Mouse (Mus musculus): ENCODE data around the gene Foxr2. TPM values are rescaled to one million over a fixed set of nuclear protein-coding genes. Genes with fewer than 3 reads are reported as not detected.
A peak's percentile ranks its signal among the peaks of the same experiment; 100 is the strongest.

The Foxr2 gene
- polyA plus RNA-seq (2012; rRNA removed), result 1.0 TPM in 2 replicates

DNA sequence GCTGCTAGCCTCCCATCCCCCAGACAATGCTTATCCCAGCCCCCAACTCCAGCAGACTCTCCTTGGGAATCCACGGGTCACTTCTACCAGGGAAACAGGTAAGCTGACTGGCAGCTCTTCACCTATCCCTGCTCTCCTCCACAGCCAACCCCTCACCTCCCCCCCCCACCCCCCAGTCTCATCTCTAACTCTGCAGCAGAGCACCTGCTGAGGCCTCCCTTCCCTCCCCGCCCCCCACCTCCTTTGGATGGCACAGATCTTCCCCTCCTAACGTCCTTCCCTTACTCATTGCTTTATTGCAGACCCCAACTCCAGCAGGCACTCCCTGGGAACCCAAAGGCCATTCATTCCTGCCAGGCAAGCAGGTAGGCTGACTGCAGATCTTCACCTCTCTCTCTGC, at the start of gene Foxr2:
Gene Foxr2, plus strand, starts transcription at position 301 of the 400 bp plus-strand sequence.
- H3K4me3 ChIP-seq (replicated peaks; ENCODE audit: insufficient read depth, low read depth, low read length), result no peak within 1 kb of the TSS
- TF ChIP-seq POLR2A (IDR thresholded peaks at IDR 0.05; ENCODE audit: borderline replicate concordance, insufficient read depth, low read length), result no peak
- no peak for TF ChIP-seq CTCF (IDR thresholded peaks at IDR 0.05; ENCODE audit: borderline replicate concordance, insufficient read depth, low read depth, low read length)
- 17% methylated on average over 2 of the region's 3 CpGs for WGBS
- no peaks in the 10 kb centered on the region for H3K27me3 ChIP-seq (ENCODE audit: control insufficient read depth, insufficient read depth, low read length)
- no peak for DNase-seq
- no peak within 1 kb of the TSS for H3K27ac ChIP-seq (ENCODE audit: insufficient read depth, low read length)
- H3K4me1 ChIP-seq (ENCODE audit: control insufficient read depth, insufficient read depth, low read length), result no peaks in the 10 kb centered on the region

DNA sequence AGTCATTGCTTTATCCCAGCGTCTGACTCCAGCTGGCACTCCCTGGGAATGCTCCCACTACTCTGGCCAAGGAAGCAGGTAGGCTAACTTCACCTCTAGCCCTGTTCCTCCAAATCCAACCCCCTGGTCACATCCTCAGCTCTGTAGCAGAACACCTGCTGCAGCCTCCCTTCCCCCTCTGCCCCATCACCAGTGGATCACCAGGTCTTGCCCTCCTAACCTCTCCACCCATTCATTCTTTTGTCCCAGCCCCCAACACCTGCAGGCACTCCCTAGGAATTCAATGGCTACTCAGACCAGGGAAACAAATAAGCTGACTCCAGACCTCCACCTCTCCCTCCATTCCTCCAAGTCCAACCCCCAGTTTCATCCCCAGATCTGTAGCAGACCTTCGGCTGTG, 427 bp downstream of the Foxr2 start:
- Histone ChIP-seq H3K27me3 (ENCODE audit: control insufficient read depth, insufficient read depth, low read length) (no peaks in the 10 kb centered on the region), H3K4me1 (ENCODE audit: control insufficient read depth, insufficient read depth, low read length) (no peaks in the 10 kb centered on the region), H3K27ac (ENCODE audit: insufficient read depth, low read length) (no peak overlapping the region), H3K4me3 (replicated peaks; ENCODE audit: insufficient read depth, low read depth, low read length) (no peak overlapping the region)
- TF ChIP-seq POLR2A (IDR thresholded peaks at IDR 0.05; ENCODE audit: borderline replicate concordance, insufficient read depth, low read length) (no peak), CTCF (IDR thresholded peaks at IDR 0.05; ENCODE audit: borderline replicate concordance, insufficient read depth, low read depth, low read length) (no peak)
- DNase-seq, result no peak
- 32% methylated on average over 2 of the region's 2 CpGs for WGBS

DNA sequence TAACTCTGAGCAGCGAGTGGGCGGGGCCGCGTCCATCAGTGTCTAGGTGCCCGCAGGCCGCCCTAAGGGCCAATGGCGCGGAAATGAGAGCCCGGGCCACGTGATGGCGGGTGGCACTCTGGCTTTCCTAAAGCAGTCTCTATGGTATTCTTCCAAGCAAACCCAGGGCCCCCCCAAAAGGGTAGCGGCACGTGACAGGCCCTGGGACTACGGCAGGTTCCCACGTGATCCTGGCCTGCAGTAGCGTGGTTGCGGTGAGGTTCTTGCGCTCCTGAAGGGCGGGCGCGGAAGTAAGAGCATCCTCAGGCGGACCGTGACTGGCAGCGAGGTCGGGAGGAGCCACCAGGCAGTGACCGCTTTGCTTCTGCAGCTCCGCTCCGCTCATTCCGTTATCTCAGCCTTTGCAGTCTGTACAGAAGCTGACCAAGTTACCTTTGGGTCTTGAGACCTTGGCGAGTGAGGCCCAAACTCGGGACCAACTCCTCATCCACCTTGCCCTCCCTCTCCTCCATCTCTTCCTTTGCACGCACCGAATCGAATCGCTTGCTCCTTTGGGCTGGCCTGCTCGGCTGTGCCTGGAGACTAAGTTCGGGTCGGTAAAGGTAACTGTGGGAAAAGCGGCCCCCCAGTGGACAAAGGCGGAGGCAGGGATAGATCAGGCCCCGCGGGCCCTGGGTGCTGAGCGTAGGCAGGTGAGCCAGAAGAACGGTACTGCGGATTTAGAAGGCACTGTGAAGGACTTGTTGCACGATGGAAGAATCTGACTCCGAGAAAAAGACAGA, 21.3 kb downstream of the Foxr2 start, which contains the start of gene Rragb:
Gene Rragb, plus strand, starts transcription at position 248 of the 782 bp plus-strand sequence.
- 9% methylated on average over 47 of the region's 47 CpGs for WGBS
- peak within 1 kb of the TSS; percentile 98 for H3K4me3 ChIP-seq (replicated peaks; ENCODE audit: insufficient read depth, low read depth, low read length)
- peak within 1 kb of the TSS; percentile 77 for H3K27ac ChIP-seq (ENCODE audit: insufficient read depth, low read length)
- peak; percentile 88 to 95 for DNase-seq
- no peaks in the 10 kb centered on the region for H3K27me3 ChIP-seq (ENCODE audit: control insufficient read depth, insufficient read depth, low read length)
- TF ChIP-seq POLR2A (IDR thresholded peaks at IDR 0.05; ENCODE audit: borderline replicate concordance, insufficient read depth, low read length) (peak; percentile 58; the same call in 1 of the 2 replicates), CTCF (IDR thresholded peaks at IDR 0.05; ENCODE audit: borderline replicate concordance, insufficient read depth, low read depth, low read length) (peak; percentile 22; the same call in 1 of the 2 replicates)
- H3K4me1 ChIP-seq (ENCODE audit: control insufficient read depth, insufficient read depth, low read length), result no peaks in the 10 kb centered on the region

DNA sequence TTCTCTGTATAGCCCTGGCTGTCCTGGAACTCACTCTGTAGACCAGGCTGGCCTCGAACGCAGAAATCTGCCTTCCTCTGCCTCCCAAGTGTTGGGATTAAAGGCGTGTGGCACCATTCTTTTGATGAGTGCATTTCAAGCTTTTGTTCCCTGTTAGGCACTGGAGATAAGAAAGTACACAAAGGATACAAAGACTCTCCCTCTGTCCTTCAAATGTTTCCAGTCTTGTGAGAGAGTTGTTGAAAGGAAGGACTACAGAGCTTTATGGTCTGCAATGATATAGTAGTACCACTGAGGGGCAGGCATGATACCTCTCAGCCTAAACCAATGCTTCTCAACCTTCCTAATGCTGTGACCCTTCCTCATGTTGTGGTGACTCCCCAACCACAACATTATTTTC, 24.1 kb downstream of the Foxr2 start:
- H3K4me3 ChIP-seq (replicated peaks; ENCODE audit: insufficient read depth, low read depth, low read length), result no peak overlapping the region
- 80% methylated on average over 3 of the region's 3 CpGs for WGBS
- H3K27ac ChIP-seq (ENCODE audit: insufficient read depth, low read length), result no peak overlapping the region
- no peaks in the 10 kb centered on the region for H3K4me1 ChIP-seq (ENCODE audit: control insufficient read depth, insufficient read depth, low read length)
- TF ChIP-seq CTCF (IDR thresholded peaks at IDR 0.05; ENCODE audit: borderline replicate concordance, insufficient read depth, low read depth, low read length) (no peak), POLR2A (IDR thresholded peaks at IDR 0.05; ENCODE audit: borderline replicate concordance, insufficient read depth, low read length) (no peak)
- H3K27me3 ChIP-seq (ENCODE audit: control insufficient read depth, insufficient read depth, low read length), result no peaks in the 10 kb centered on the region
- DNase-seq, result no peak

DNA sequence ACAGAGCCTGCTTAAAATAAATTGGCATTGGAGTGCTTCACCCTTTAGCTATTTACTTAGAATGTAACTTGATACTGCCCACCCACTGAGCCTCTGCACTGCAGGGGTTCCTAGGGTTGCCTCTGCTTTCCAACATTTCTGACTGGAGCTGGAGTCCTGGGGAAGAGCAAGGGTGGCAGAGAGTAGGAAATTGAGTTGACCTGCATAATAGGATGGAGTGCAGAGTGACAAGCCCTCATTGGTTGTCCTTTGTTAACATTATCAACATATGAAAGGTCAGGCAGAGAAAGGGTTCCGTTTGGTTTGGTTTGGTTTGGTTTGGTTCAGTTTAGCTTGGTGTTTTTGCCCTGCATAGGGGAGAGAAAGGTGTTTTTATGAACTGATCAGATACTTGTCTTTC, 33.2 kb downstream of the Foxr2 start:
- Histone ChIP-seq H3K4me3 (replicated peaks; ENCODE audit: insufficient read depth, low read depth, low read length) (no peak overlapping the region), H3K27me3 (ENCODE audit: control insufficient read depth, insufficient read depth, low read length) (no peaks in the 10 kb centered on the region), H3K27ac (ENCODE audit: insufficient read depth, low read length) (no peak overlapping the region), H3K4me1 (ENCODE audit: control insufficient read depth, insufficient read depth, low read length) (no peaks in the 10 kb centered on the region)
- 28% methylated on average over 1 of the region's 1 CpGs for WGBS
- TF ChIP-seq POLR2A (IDR thresholded peaks at IDR 0.05; ENCODE audit: borderline replicate concordance, insufficient read depth, low read length) (no peak), CTCF (IDR thresholded peaks at IDR 0.05; ENCODE audit: borderline replicate concordance, insufficient read depth, low read depth, low read length) (no peak)
- no peak for DNase-seq

DNA sequence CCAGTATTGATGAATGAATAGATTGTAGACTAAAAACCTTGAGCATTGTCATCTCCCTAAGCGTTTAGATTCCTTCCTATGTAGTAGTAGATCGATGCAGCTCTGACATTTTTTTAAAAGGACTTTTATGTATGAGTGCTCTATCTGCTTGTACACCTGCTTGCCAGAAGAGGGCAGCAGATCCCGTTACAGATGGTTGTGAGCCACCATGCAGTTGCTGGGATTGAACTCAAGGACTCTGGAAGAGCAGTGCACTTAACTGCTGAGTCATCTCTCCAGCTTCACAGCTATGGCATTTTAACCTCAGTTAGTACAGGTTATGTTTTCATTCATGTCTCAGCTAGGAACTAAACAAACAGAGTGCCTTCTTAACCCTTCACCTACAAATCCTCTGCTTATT, 36.7 kb downstream of the Foxr2 start:
- no peak overlapping the region for H3K27ac ChIP-seq (ENCODE audit: insufficient read depth, low read length)
- H3K4me1 ChIP-seq (ENCODE audit: control insufficient read depth, insufficient read depth, low read length), result no peaks in the 10 kb centered on the region
- no peaks in the 10 kb centered on the region for H3K27me3 ChIP-seq (ENCODE audit: control insufficient read depth, insufficient read depth, low read length)
- 52% methylated on average over 3 of the region's 3 CpGs for WGBS
- no peak overlapping the region for H3K4me3 ChIP-seq (replicated peaks; ENCODE audit: insufficient read depth, low read depth, low read length)
- peak; percentile 17 to 26 for DNase-seq
- TF ChIP-seq CTCF (IDR thresholded peaks at IDR 0.05; ENCODE audit: borderline replicate concordance, insufficient read depth, low read depth, low read length) (peak; percentile 54; the same call in 1 of the 2 replicates), POLR2A (IDR thresholded peaks at IDR 0.05; ENCODE audit: borderline replicate concordance, insufficient read depth, low read length) (no peak)

DNA sequence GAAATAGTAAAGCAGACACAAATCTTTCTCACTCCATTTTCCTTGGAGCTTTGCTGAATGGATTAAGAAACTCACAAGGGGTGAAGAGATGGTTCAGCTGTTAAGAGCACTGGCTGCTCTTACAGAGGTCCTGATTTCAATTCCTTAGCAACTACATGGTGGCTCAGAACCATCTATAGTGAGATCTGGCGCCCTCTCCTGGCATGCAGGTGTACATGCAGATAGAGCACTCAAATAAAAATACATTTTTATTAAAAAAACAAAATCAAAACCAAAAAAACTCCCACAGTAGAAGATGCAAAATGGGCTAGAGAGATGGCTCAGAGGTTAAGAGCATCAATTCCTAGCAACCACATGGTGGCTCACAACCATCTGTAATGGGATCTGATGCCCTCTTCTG, 56.2 kb downstream of the Foxr2 start:
- TF ChIP-seq CTCF (IDR thresholded peaks at IDR 0.05; ENCODE audit: borderline replicate concordance, insufficient read depth, low read depth, low read length) (no peak), POLR2A (IDR thresholded peaks at IDR 0.05; ENCODE audit: borderline replicate concordance, insufficient read depth, low read length) (no peak)
- WGBS, result 5% methylated on average over 1 of the region's 1 CpGs
- Histone ChIP-seq H3K4me1 (ENCODE audit: control insufficient read depth, insufficient read depth, low read length) (no peaks in the 10 kb centered on the region), H3K27me3 (ENCODE audit: control insufficient read depth, insufficient read depth, low read length) (no peaks in the 10 kb centered on the region), H3K4me3 (replicated peaks; ENCODE audit: insufficient read depth, low read depth, low read length) (no peak overlapping the region), H3K27ac (ENCODE audit: insufficient read depth, low read length) (no peak overlapping the region)
- DNase-seq, result no peak

DNA sequence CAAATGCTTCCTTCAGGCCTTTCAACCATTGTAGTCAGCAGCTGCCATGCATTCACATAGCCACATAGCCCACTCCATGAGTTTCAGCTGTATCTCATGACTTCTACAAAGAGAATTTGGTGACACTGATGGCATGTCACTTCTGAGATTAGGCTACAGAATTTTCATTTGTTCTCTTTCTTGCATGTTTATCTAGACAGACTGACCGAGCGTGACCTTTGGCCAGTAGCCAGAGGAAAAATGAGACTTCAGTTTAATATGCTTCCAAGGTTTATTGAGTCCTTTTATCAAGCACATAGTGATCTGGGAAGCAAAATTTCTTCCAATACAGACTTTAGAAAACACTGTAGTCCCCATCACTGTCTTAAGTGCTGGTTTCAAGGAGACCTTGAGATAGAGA, 63.6 kb downstream of the Foxr2 start:
- no peak for TF ChIP-seq CTCF (IDR thresholded peaks at IDR 0.05; ENCODE audit: borderline replicate concordance, insufficient read depth, low read depth, low read length)
- TF ChIP-seq POLR2A (IDR thresholded peaks at IDR 0.05; ENCODE audit: borderline replicate concordance, insufficient read depth, low read length), result no peak
- no peak overlapping the region for H3K27ac ChIP-seq (ENCODE audit: insufficient read depth, low read length)
- no peak overlapping the region for H3K4me3 ChIP-seq (replicated peaks; ENCODE audit: insufficient read depth, low read depth, low read length)
- no peak for DNase-seq
- H3K27me3 ChIP-seq (ENCODE audit: control insufficient read depth, insufficient read depth, low read length), result no peaks in the 10 kb centered on the region
- 77% methylated on average over 2 of the region's 2 CpGs for WGBS
- no peaks in the 10 kb centered on the region for H3K4me1 ChIP-seq (ENCODE audit: control insufficient read depth, insufficient read depth, low read length)

Other genes starting within 250 kb of the Foxr2 start
- 1.2 and 1.9 TPM in 2 replicates for gene Usp51, start 112.3 kb upstream of the Foxr2 start, polyA plus RNA-seq (2012; rRNA removed)
- 43.5 and 45.8 TPM in 2 replicates for gene Mageh1, start 81.2 kb upstream of the Foxr2 start, polyA plus RNA-seq (2012; rRNA removed)
- gene Rragb, start 21.2 kb downstream of the Foxr2 start, polyA plus RNA-seq (2012; rRNA removed), result 96.4 and 101 TPM in 2 replicates
- 1.1 and 1.6 TPM in 2 replicates for gene Klf8, start 118.7 kb downstream of the Foxr2 start, polyA plus RNA-seq (2012; rRNA removed)